Mouse (Mus musculus) lung, postnatal 14 days (tissue): ENCODE measurements around the gene Prdm16.

Experiments
- DNase-seq: peaks from one replicate; pipeline ENCODE4 v3.0.0; 2021

Gene Prdm16

DNA sequence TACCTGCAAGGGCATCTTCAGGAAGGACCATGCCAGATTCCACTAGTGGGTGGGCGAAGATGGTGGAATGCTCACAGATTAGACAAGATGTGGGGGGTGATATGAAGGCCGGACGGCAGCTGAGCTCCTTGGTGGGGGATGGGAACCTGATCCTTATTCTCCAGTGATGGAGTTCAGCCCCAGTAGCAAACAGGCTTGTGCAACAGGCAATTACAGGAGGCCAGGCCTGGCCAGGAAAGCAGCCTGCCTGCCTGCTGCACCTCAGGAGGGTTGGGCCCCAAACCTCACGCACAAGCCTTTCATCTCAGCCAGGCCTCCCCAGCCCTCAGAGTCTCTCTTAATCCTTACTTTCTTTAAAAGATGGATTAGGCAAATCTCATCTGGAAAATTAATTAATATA, 124.9 kb downstream of the Prdm16 start:
- no peak for DNase-seq

DNA sequence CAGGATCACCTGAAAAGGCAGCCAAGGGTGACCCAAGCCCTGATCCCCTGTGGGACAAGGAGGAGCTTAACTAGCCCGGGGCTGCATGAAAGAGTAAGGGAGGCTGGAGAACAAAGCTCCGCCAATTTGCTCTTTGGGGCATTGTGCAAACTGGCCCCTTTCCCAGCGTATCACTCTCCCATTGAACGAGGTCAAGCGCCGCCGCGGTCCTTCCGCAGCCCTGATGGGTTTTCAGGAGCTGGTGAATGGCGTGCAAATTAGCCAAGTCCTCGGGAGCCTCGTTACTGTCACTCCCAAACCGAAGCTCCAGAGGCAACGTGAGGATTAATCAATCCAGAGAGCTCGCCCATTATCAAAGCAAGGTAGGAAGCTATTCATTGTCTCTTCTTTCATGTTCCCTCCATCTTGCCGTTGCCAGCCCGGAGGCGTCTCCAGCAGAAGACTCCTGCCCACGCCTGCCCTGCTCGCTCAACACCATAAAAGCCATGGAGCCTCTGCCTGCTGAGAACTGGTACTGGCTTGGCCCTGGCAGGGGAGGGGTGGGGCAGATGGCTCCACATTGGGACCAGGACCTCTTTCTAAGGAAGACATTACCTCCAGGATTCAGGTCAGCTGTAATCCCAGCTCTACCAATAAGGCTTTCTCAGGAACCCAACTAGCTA, 129.8 kb downstream of the Prdm16 start:
- no peak for DNase-seq

DNA sequence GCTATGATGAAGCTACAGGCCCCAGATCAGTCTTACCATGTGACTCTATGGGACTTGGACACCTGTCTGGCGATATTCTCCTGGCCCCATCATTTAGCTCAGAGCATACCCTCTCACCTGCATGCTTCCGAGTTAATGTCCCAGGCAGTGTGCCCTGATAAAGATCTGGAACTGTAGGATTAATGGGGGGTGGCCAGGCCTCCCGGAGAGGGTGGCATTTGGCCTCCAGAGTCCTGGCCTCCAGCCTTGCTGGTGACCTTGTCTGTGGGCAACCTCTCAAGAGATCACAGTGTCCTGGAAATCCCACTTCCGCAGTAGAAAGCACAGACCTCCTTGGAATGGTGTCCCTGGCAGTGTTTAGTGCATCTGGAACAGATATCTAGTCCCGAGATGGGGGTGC, 131.4 kb downstream of the Prdm16 start:
- DNase-seq: no peak

DNA sequence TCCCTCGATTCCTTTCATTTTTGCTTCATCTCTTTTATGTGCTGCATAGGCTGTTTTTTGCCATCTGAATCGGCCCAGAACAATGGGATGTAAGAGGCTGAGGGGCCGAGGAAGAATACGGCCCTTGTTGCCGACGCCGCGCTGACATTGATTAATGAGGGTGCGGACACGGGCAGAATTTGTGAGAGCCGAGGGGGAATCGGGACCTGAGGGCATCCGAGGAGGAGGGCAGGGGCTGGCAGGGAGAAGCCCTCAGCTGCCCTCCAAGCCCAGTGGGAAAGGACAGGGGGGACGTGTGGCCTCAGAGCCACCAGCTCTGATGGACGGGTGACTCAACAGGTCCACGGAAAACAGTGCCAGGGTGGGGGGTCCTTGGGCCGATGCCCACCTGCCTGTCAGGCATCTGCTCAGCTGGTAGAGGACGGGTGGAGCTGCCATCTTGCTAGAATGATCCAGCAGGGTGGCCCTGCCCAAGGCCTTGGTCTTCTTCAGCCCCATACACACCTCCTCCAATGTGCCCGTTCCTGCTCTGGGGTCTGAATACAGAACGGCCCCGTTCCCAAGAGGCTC, 133.3 kb downstream of the Prdm16 start:
- DNase-seq: no peak

DNA sequence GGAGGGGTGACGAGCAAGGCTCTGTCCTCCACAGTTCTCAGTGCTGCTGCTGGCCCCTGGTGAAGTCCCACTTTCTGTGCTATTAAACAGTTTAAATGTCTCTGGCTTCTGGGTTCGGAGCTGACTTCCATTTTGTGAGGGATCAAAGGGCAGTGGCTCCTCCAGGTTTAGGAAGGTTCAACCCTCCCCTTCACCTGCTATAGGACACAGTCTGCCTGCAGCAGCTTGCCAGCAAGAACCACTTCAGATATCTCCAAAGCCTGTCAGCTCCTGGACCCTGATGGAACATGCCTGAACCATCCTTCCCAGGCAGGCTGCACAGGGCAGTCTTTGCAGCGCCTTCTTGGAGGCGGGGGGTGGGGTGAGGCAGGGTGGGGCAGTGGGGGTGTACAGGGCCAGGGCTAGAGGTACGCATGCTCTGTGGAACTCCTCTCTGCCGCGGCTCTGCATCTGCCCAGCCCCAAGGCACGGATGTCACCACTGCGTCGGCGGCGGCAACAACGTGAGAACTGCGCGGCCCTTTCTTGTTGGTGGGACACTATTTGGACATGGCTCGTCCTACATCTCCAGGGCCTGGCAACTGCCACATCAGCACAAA, 134.2 kb downstream of the Prdm16 start:
- DNase-seq: no peak

DNA sequence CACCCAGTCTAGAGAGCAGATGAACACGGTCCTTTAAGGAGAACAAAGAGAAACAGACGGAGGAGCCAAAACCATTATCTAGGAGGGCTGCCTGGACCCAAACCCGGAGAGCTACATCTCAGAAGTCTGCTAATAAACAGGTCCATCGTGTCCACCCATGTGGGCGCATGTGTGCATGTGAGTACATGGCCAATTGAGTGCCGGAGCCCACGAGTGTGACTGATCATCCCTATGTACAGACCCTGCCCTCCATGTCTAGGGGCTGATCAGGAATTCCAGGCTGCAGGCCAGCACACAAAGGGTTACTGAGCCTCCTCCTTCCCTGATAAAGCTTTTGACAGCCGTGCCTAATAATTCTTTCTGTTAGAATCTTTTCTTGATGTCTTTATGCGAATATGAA, 136.0 kb downstream of the Prdm16 start:
- DNase-seq: no peak

DNA sequence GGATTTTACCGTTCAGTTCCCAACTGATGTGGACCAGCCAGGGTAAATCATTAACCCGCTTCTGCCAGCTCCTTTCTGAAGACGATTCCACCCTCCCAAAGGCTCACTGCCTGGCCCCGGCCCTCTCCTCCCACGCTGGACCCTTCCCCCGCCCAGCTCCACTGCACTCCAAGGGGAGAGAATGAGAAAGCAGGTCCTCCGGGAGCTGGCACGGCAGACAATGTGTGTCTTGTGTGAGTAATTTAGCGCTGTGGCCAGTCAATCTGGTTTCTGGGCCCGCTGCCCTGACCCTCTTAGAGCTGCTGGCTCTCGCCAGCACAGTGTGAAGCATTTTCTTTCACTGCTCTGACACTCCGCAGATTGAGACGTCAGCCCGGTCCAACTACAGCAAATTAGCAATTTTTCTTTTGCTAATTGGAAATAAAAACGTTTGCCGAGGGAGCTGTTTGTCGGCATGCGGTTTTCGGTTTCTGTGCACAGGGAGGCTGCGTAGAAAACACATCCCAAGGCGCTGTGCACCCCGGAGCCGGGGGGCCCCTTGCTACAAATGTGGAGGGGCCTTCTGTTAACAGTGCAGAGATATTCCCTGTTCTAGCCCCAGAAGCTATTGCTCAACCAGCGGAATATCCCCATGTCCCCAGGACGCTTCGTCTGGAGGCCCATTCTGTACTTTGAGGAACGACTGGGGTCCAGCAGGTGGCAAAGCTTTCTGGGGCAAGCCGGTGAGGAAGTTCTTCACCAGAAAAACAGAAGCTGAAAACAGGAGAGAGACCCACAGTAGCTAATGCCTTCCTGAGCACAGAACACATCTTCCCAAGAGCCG, 136.8 kb downstream of the Prdm16 start:
- DNase-seq: peak; percentile 78

DNA sequence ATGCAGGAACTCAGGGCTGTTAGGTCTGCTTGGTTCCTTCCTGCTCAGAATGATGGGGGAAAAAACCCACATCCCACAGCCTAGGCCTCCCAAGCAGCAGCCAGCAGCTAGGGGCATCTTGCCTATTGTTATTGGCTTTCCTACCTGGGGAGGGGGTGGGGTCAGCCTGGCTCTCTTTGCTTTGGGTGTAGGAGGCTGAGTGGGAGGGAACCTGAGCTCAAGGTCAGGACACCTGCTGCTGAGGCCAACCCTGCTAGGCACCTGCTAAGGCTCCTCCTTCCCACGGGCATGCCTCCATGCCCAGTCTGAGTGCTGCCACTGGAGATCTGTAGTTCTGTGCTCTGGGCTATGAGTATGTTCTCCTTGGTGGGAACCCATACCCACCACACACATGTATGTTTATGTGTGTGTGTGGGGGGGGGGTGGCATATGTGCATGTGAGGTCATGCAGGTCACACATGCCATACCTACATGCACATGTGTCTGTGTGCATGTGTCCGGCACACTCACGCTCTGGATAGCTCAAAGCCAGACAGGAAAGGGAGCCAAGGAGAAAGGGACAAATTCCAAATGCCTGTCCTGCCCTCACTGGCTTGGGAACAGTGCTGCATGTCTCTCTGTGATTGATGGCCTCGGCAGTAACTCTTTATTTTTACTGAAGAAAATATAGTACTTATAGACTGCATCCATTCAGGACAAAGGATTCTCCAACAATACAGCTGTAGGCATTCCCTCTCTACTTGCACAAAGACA, 139.1 kb downstream of the Prdm16 start:
- no peak for DNase-seq

DNA sequence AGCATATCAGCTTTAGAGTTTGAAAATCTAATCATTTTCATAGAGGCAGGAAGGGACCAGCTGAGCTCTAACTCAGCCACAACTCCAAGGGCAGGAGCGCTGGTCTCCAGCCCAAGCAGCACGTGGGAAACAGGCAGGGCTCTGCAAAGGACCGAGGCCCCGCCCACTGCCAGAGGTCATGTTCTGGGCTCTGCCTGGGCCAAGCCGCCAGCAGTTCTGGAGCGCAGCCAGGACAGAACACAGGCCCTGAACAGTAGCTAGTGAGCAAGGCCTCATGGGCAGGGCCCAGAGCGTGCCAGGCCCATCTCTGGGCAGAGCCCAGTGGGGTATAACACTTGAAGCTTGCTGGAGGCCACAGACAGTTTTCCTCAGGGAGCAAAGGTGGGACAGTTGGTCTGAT, 139.7 kb downstream of the Prdm16 start:
- DNase-seq: peak; percentile 91

DNA sequence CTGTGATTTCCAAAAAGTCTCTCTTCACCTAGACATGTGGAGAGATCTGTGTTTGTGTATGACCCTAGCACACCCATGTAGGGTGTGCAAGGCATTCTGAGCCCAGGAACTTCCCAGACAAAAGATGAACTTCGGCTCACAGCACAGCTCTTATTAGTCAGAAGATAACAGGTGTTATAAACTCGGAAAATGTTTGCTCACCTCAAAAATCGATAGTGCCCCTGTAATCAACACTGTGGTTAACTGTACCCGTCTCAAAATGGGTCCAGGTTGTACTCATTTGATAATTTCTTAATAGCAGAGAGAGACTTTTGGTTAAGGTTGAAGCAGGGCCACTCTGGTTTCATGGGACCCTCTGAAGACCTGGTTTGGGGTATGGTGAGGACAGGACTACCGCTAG, 140.2 kb downstream of the Prdm16 start:
- DNase-seq: no peak

DNA sequence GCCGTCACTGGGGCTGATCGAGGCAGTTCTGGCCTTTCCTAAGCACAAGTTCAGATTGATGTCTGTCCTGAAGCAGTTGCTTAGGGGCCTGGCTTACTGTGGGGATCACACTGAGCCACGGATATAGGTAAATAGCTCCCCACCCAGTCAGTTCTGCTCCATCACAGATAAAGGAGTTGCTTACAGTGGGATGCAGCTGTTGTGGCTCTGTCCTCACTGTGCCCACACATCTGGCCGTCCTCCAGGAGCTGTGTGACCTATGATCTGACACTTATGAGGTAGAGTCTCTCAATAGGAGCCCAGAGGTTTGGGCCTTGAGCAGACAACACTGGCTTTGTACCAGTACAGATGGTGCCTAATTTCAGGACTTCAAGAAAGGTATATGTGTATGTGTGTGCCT, 142.7 kb downstream of the Prdm16 start:
- no peak for DNase-seq

DNA sequence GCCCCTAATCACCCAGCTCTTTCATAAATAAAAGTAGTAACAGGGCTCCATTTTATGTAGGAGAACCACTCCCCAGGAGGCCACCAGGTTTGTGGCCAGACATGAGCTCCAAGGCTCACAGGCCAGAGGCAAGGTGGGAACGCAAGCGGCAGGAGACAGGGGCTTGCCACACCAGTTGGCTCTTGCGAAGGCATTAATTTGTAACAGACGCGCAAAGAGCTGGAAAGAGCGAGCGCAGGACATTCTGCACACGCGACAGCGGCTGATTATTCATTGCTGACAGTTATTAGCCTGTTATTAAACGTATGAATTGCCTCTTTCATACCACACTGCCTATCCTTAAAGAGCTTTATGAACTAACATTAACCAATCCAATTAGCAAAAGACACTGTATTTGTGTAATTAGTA, 144.0 kb downstream of the Prdm16 start:
- no peak for DNase-seq

DNA sequence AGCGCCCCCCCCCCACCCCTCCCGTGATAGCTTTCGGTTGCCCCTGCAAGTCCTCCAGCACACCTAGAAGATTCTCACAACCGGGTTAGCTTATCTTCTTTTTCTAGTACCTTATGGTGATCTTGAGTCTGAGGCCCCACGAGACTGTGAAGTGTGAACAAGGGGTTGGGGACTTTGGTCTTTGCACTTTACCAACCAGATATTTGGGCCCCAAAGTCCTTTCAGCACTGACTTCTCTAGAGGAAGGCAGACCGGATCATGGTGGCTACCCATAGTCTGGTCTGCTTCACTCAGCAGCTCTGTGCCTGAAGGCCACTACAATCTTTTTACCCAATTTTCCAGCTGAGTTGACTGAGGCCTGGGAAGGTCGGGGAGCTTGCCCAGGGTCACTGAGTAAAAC, 144.4 kb downstream of the Prdm16 start:
- DNase-seq: no peak

DNA sequence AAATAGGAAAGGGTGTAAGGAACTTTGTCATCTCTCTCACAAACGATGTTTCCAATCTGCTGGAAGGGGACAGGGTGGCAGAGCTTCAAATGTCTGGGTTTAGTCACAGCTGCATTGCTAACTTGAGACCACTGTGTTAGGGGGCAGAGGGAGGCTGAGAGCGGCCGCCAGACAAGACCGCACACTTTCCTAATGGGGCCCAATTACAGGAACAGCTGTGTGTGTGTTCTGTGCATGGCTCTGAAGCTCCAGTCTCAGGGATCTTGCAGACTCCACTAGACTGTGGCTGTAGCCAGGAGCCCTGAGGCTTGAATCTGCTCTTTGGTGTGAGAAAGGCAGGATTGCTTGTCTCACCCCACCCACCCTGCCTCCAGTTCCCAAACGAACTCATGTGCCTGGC, 148.6 kb downstream of the Prdm16 start:
- DNase-seq: no peak

DNA sequence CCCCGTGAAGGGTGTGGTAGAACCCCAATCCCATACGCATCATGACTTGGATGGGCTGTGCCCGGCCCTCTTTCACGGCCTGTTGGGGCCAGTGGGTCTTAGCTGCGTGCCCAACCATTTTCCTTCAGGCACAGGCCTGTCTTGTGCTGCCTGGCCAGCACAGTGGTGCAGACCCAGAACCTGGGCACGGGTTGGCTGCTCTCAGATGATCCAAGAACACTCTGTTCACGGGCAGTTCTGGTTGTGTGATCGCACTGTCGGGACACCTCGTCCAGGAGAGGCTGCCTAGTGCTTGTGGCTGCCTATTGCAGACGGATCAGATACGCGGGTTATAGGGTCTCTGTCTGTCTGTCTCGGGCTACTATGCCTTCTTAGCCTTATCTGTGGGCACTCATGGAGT, 154.0 kb downstream of the Prdm16 start:
- DNase-seq: no peak

DNA sequence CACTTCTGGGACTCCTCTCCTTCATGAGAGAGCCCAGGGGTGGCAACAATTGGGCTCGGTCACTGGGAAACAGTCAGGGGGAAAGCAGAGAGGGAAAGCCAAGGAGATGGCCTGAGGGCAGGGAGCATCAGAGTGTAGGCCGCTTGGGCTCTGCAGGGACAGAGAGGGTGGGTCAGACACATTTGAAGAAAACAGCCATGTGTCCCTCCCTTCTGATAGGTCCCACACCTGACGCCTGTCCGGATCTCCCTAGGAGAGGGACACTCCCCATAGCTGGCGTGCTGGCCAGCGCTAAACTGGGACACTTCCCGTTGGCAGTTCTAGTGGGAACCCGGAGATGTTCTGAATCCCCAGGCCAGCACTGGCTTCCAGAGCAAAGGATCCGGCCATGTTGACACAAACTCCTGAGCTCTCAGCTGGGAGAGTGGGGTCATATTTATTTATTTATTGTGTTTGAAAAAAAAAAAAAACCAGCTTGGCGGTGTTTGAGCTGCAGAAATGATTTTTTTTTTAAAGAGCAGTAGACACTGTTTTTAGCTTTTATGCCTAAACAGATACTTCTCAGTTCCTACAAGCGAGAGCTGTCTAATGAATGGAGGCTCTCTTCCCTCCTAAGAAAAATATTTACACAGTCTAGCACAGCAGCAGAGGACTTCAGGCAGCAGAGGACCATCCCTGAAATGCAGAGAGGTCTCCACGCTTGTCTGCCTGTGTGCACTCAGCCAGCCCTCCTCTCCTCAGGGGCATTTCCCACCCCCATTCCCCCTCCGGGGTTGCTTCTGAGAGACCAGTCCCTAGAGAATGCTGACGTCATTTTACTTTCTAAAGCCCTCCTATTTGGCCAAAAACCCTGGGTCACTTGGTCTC, 154.7 kb downstream of the Prdm16 start:
- peak; percentile 39 for DNase-seq

DNA sequence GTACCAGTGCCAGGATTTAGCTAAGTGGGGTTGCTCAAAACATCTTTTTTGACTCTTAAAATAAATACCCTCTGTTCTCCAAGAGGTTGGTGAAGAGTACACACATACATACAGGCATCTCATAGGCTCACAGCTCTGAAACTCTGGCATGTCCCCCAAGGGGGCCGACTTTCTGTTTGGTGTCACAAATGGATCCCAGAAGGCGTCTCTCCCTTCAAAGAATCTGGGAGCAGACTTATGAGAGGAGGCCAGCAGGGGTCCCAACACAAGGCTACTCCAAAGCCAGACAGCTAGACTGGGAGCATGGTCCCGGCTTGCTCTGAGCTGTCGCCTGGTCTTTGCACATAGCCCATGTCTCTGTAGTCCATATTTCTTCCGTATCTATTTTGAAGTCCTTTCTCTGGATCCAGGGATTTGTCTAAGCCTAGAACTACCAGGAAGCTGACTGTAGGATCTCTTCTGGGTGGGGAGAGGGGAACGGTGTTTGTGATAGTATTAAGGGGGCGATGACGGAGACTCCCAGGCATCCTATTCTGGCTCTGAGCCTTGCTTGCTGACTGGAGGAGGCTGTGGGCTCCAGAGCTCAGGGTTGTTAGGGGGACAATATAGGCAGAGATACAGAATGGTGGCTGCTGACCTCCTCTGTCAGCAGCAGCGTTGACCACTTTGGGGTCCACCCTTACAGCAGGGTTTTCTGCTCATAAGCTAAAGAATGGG, 156.0 kb downstream of the Prdm16 start:
- no peak for DNase-seq

DNA sequence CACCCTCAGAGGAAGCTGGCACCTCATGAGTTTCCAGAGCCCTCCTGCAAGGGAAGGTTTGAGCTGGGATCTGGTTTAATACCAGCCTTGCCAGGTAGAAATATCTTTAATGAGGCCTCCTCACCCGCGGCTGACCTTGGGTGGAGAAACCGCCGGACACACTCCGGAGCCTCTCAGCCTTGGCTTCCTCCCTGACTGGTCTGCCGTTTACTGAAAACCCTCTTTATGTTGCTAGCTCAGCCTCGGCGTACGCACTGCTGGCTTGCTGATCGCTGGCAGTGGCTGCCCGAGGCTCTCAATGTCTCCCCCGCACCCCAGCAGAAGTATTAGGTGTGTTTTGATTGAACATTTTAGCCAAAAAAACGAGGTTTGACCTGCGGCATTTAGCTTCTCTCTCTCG, 156.5 kb downstream of the Prdm16 start:
- DNase-seq: no peak

DNA sequence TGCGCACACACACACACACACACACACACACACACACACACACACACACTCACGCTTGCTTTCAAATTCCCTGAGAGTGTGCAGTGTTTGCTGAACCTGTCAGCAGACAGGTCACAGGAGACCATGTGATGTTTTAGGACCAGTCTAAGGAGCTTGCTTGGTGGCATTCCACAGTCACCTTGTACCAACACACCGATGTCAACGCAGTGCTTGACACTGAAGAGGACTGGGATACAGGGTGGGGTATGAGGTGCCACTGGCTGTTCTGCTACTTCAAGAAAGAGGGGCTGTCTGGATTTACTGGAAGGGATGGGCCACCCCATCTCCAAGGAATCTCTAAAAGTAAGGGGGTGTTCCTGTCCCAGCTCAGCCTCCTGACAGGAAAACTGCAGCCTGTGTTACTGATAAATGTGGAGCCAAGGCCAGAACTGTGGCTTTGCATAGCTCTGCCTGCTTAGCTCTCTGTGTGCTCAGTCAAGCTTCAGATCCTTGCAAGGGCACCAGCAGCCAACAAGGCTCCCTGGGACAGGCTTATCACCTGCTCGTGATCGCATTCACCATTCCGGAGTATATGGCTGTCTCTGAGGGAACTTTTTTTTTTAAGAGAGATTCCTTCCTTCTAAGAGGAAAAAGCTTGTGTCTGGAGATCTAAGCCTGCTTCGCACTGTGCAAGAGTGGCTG, 157.6 kb downstream of the Prdm16 start:
- peak; percentile 47 for DNase-seq

DNA sequence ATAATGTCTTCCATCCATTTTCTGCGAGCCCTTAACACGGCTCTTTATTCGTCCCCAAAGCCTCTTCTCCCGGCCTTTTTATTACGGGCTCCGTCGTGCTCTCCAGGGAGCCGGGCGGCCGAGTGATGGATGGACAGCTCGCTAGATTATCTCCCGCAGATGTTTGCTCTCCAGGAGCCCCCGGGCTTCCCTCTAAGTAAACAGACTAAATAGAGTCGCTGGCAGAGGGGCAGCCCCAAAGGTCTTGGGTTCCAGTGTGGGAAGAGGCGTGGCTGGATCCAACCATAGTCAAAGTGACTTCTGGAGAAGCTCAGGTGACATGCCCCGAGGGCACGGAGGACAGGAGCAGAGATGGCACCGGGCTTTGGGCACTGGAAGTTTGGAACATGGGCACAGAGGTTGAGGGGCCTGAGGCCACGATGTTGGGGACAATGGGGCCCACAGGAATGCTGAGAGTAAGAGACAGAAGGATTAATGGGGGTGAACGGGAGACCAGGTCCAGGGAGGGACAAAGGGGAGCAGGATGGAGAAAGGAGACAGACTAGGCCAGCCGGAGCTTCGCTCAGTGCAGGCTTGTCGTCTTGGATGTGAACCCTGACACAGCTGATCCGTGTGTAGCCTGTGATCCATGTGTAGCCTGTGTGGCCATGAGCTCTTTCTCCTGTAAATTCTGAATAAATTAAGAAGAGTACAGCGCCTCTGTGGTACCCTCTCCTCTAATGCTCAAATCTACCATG, 162.9 kb downstream of the Prdm16 start:
- DNase-seq: no peak
